Mouse (Mus musculus) splenic B cell, adult 2 months (primary cell): ENCODE data around the gene Ass1.

Experiments used
- DNase-seq: peaks from one replicate; pipeline ENCODE4 v3.0.0-alpha.2; 2011; ENCODE audit warnings: low read depth, low spot score
- H3K27me3 ChIP-seq: 2 replicates; pipeline ENCODE4 v1.6.1; 2012; ENCODE audit warnings: mild to moderate bottlenecking, low read length, moderate library complexity, mixed read lengths; ENCODE audit not compliant: control insufficient read depth, poor library complexity, insufficient read depth, severe bottlenecking
- H3K36me3 ChIP-seq: 2 replicates; pipeline ENCODE4 v1.6.1; 2012; ENCODE audit warnings: mild to moderate bottlenecking, low read length, moderate library complexity, mixed read lengths; ENCODE audit not compliant: control insufficient read depth, poor library complexity, insufficient read depth, severe bottlenecking

The Ass1 gene

GRCm38 (mm10) chr2:31450661-31451060 lies 19.3 kb upstream of the Ass1 start:
- Histone ChIP-seq H3K36me3 (no peaks in the 10 kb centered on the region), H3K27me3 (no peaks in the 10 kb centered on the region)
- DNase-seq = no peak

GRCm38 (mm10) chr2:31451530-31451929 lies 18.5 kb upstream of the Ass1 start:
- no peak for DNase-seq
- Histone ChIP-seq H3K27me3 (no peaks in the 10 kb centered on the region), H3K36me3 (no peaks in the 10 kb centered on the region)

GRCm38 (mm10) chr2:31453011-31453410 lies 17.0 kb upstream of the Ass1 start:
- no peak for DNase-seq
- no peaks in the 10 kb centered on the region for H3K27me3 ChIP-seq
- no peaks in the 10 kb centered on the region for H3K36me3 ChIP-seq

GRCm38 (mm10) chr2:31453559-31454177 lies 16.3 kb upstream of the Ass1 start:
- no peaks in the 10 kb centered on the region for H3K36me3 ChIP-seq
- no peak for DNase-seq
- H3K27me3 ChIP-seq = no peaks in the 10 kb centered on the region

GRCm38 (mm10) chr2:31454280-31454679 lies 15.7 kb upstream of the Ass1 start:
- Histone ChIP-seq H3K27me3 (no peaks in the 10 kb centered on the region), H3K36me3 (no peaks in the 10 kb centered on the region)
- DNase-seq = no peak

GRCm38 (mm10) chr2:31455418-31455817 lies 14.6 kb upstream of the Ass1 start:
- H3K27me3 ChIP-seq = no peaks in the 10 kb centered on the region
- DNase-seq = peak; percentile 79
- H3K36me3 ChIP-seq = no peaks in the 10 kb centered on the region

GRCm38 (mm10) chr2:31458460-31458859 lies 11.5 kb upstream of the Ass1 start:
- Histone ChIP-seq H3K27me3 (no peaks in the 10 kb centered on the region), H3K36me3 (no peaks in the 10 kb centered on the region)
- no peak for DNase-seq

- peak; percentile 62 for DNase-seq
- no peaks in the 10 kb centered on the region for H3K36me3 ChIP-seq
- no peaks in the 10 kb centered on the region for H3K27me3 ChIP-seq
Observed at GRCm38 (mm10) chr2:31458989-31459936, 10.7 kb upstream of the Ass1 start.

- Histone ChIP-seq H3K27me3 (no peaks in the 10 kb centered on the region), H3K36me3 (no peaks in the 10 kb centered on the region)
- peak; percentile 72 for DNase-seq
Observed at GRCm38 (mm10) chr2:31460025-31460571, 9.9 kb upstream of the Ass1 start.

GRCm38 (mm10) chr2:31460920-31461319 lies 9.1 kb upstream of the Ass1 start:
- no peak for DNase-seq
- Histone ChIP-seq H3K36me3 (no peaks in the 10 kb centered on the region), H3K27me3 (no peaks in the 10 kb centered on the region)

GRCm38 (mm10) chr2:31462051-31462450 lies 8.0 kb upstream of the Ass1 start:
- DNase-seq = no peak
- Histone ChIP-seq H3K36me3 (no peaks in the 10 kb centered on the region), H3K27me3 (no peaks in the 10 kb centered on the region)

- Histone ChIP-seq H3K36me3 (no peaks in the 10 kb centered on the region), H3K27me3 (no peaks in the 10 kb centered on the region)
- no peak for DNase-seq
Observed at GRCm38 (mm10) chr2:31463253-31463652, 6.8 kb upstream of the Ass1 start.

- Histone ChIP-seq H3K36me3 (no peaks in the 10 kb centered on the region), H3K27me3 (no peaks in the 10 kb centered on the region)
- peak; percentile 49 for DNase-seq
Observed at GRCm38 (mm10) chr2:31463696-31464528, 6.1 kb upstream of the Ass1 start.

- Histone ChIP-seq H3K27me3 (no peaks in the 10 kb centered on the region), H3K36me3 (no peaks in the 10 kb centered on the region)
- no peak for DNase-seq
Observed at GRCm38 (mm10) chr2:31464529-31464910, 5.5 kb upstream of the Ass1 start.
